Mouse (Mus musculus) lung, embryonic 15.5 days (tissue): ENCODE data around the gene Rpp14. TPM values are rescaled to one million over a fixed set of nuclear protein-coding genes. Genes with fewer than 3 reads are reported as not detected.

Experiments used
- ATAC-seq: fragments of 200-750 bp; cut with Nextera tagmentation; 2 replicates; pipeline ENCODE4 v1.8.0; 2017; ENCODE audit warnings: moderate number of reproducible peaks, borderline replicate concordance; ENCODE audit not compliant: low FRiP score, low TSS enrichment; ENCODE audit errors: extremely low read depth
- H3K27ac ChIP-seq: fragments of 300-500 bp; sonication (generic); 2 replicates; pipeline ENCODE4 v1.5.1; 2015; ENCODE audit warnings: moderate library complexity, mild to moderate bottlenecking, inconsistent platforms
- H3K27me3 ChIP-seq: fragments of 300-500 bp; sonication (generic); 2 replicates; pipeline ENCODE4 v1.6.1; 2015; ENCODE audit warnings: inconsistent platforms
- H3K36me3 ChIP-seq: fragments of 300-500 bp; sonication (generic); 2 replicates; pipeline ENCODE4 v1.6.1; 2015; ENCODE audit warnings: inconsistent platforms
- H3K4me1 ChIP-seq: fragments of 300-500 bp; sonication (generic); 2 replicates; pipeline ENCODE4 v1.6.1; 2015; ENCODE audit warnings: inconsistent platforms
- H3K4me2 ChIP-seq: fragments of 300-500 bp; sonication (generic); 2 replicates; pipeline ENCODE4 v1.6.1; 2015; ENCODE audit warnings: inconsistent platforms, mild to moderate bottlenecking, moderate library complexity
- H3K4me3 ChIP-seq: fragments of 300-500 bp; sonication (generic); 2 replicates; pipeline ENCODE4 v1.5.1; 2015; ENCODE audit warnings: mild to moderate bottlenecking, inconsistent platforms
- H3K9ac ChIP-seq: fragments of 300-500 bp; sonication (generic); 2 replicates; pipeline ENCODE4 v1.6.1; 2015; ENCODE audit warnings: inconsistent platforms
- H3K9me3 ChIP-seq: fragments of 300-500 bp; sonication (generic); 2 replicates; pipeline ENCODE4 v1.6.1; 2016; ENCODE audit warnings: inconsistent platforms
- WGBS: fragments of 180-500 bp; shearing (Covaris S2); methylation state at CpG from one replicate; pipeline ENCODE4 v1.1.7; 2015; 5-methylcytosine and 5-hydroxymethylcytosine counted together
- polyA plus RNA-seq: library from polyadenylated mRNA; unstranded; fragments of >200 nt; fragmentation: Nextera tagmentation; extraction: Ambion mirVana; gene quantifications from 2 replicates; pipeline ENCODE4 v1.2.1, GENCODE M21; 2015

Rpp14 gene
- polyA plus RNA-seq, result 44.8 and 50.6 TPM in 2 replicates

GRCm38 (mm10) chr14:8080165-8080679 lies at the start of gene Rpp14:
TSS of gene Rpp14 (plus strand) at chr14:8080367.
- WGBS, result under 1% methylated on average over 47 of the region's 47 CpGs
- Histone ChIP-seq H3K9me3 (no peaks in the 10 kb centered on the region), H3K36me3 (peaks cover 17% of the 10 kb centered on the region), H3K27me3 (no peaks in the 10 kb centered on the region), H3K4me2 (peak within 1 kb of the TSS; percentile 77), H3K27ac (peak within 1 kb of the TSS; percentile 98), H3K4me1 (peaks cover 14% of the 10 kb centered on the region), H3K9ac (peak within 1 kb of the TSS; percentile 71), H3K4me3 (peak within 1 kb of the TSS; percentile 70)
- ATAC-seq, result peak; percentile 95

- no peak for ATAC-seq
- no peak overlapping the region for H3K9ac ChIP-seq
- no peak overlapping the region for H3K4me3 ChIP-seq
- H3K4me1 ChIP-seq, result no peaks in the 10 kb centered on the region
- H3K36me3 ChIP-seq, result no peaks in the 10 kb centered on the region
- WGBS, result 50% methylated on average over 4 of the region's 4 CpGs
- H3K9me3 ChIP-seq, result no peaks in the 10 kb centered on the region
- H3K4me2 ChIP-seq, result no peak overlapping the region
- H3K27me3 ChIP-seq, result no peaks in the 10 kb centered on the region
- no peak overlapping the region for H3K27ac ChIP-seq
These were observed 49.6 kb upstream of the Rpp14 start for GRCm38 (mm10) chr14:8030535-8030934.

GRCm38 (mm10) chr14:8032087-8032944 lies 47.9 kb upstream of the Rpp14 start:
- no peak overlapping the region for H3K27ac ChIP-seq
- no peak for ATAC-seq
- H3K9me3 ChIP-seq, result no peaks in the 10 kb centered on the region
- H3K4me1 ChIP-seq, result no peaks in the 10 kb centered on the region
- H3K27me3 ChIP-seq, result no peaks in the 10 kb centered on the region
- no peak overlapping the region for H3K4me2 ChIP-seq
- WGBS, result 67% methylated on average over 13 of the region's 13 CpGs
- no peaks in the 10 kb centered on the region for H3K36me3 ChIP-seq
- no peak overlapping the region for H3K4me3 ChIP-seq
- no peak overlapping the region for H3K9ac ChIP-seq

GRCm38 (mm10) chr14:8034561-8034960 lies 45.6 kb upstream of the Rpp14 start:
- H3K4me2 ChIP-seq, result no peak overlapping the region
- ATAC-seq, result no peak
- no peak overlapping the region for H3K4me3 ChIP-seq
- no peaks in the 10 kb centered on the region for H3K36me3 ChIP-seq
- H3K27me3 ChIP-seq, result no peaks in the 10 kb centered on the region
- no peak overlapping the region for H3K9ac ChIP-seq
- H3K4me1 ChIP-seq, result no peaks in the 10 kb centered on the region
- 53% methylated on average over 5 of the region's 5 CpGs for WGBS
- H3K9me3 ChIP-seq, result no peaks in the 10 kb centered on the region
- H3K27ac ChIP-seq, result no peak overlapping the region

GRCm38 (mm10) chr14:8035951-8036350 lies 44.2 kb upstream of the Rpp14 start:
- 66% methylated on average over 6 of the region's 6 CpGs for WGBS
- Histone ChIP-seq H3K27ac (no peak overlapping the region), H3K4me3 (no peak overlapping the region), H3K4me1 (no peaks in the 10 kb centered on the region), H3K27me3 (no peaks in the 10 kb centered on the region), H3K9ac (no peak overlapping the region), H3K36me3 (no peaks in the 10 kb centered on the region), H3K4me2 (no peak overlapping the region), H3K9me3 (no peaks in the 10 kb centered on the region)
- no peak for ATAC-seq

- Histone ChIP-seq H3K9ac (no peak overlapping the region), H3K27ac (no peak overlapping the region), H3K4me2 (no peak overlapping the region), H3K27me3 (no peaks in the 10 kb centered on the region), H3K9me3 (no peaks in the 10 kb centered on the region), H3K36me3 (no peaks in the 10 kb centered on the region), H3K4me3 (no peak overlapping the region), H3K4me1 (no peaks in the 10 kb centered on the region)
- ATAC-seq, result no peak
- 75% methylated on average over 5 of the region's 5 CpGs for WGBS
These were observed 43.8 kb upstream of the Rpp14 start for GRCm38 (mm10) chr14:8036406-8036805.

DNA sequence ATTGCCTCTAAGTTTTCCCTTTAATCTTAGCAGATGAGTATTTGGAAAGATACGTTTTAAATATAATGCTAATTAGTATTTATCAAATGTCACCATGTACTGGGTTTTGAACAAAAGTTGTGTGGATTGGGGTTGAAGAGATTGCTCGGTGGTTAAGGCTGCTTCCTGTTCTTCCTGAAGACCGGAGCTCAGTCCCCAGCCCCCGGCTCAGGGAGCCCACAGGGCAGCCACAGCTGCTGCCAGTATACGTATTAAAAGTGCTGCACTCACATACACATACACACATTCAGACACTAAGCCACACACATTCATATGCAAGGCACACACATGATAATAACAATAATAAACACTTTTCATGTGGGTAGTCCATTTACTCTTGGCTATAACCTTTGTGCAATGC lies 42.0 kb upstream of the Rpp14 start:
- WGBS, result 61% methylated on average over 5 of the region's 5 CpGs

GRCm38 (mm10) chr14:8038791-8039448 lies 41.2 kb upstream of the Rpp14 start:
- Histone ChIP-seq H3K9ac (no peak overlapping the region), H3K27me3 (no peaks in the 10 kb centered on the region), H3K4me3 (no peak overlapping the region), H3K36me3 (no peaks in the 10 kb centered on the region), H3K27ac (0 out of 2 replicates have a peak overlapping the region, but pooled peaks have one; percentile 31), H3K4me2 (no peak overlapping the region), H3K9me3 (no peaks in the 10 kb centered on the region), H3K4me1 (no peaks in the 10 kb centered on the region)
- peak; percentile 87; the same call in 1 of the 2 replicates for ATAC-seq
- WGBS, result 64% methylated on average over 7 of the region's 7 CpGs

More for the DNA sequence above, 42.0 kb upstream of the Rpp14 start:
- no peaks in the 10 kb centered on the region for H3K4me1 ChIP-seq
- H3K36me3 ChIP-seq, result no peaks in the 10 kb centered on the region
- H3K9me3 ChIP-seq, result no peaks in the 10 kb centered on the region
- H3K4me3 ChIP-seq, result no peak overlapping the region
- no peak overlapping the region for H3K27ac ChIP-seq
- no peaks in the 10 kb centered on the region for H3K27me3 ChIP-seq
- no peak overlapping the region for H3K9ac ChIP-seq
- H3K4me2 ChIP-seq, result no peak overlapping the region
- ATAC-seq, result no peak

DNA sequence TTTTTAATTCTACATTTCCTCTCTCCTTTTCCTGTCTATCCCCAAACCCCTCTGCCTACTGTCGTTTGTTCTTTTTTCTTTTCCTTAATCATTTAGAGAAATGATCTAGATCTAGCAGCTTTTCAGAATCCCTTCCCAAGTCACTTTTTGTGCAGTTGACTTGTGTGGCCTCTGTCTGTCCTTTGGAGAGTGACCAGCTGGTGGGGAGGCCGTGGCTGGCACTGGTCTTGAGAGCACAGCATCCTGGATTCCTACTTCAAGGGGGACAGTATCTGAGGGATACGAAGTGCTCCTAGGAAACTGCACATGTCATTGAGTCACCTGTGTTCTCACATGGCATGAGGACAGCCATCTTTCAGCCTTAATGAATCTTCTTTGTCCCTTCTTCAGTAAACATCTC lies 40.0 kb upstream of the Rpp14 start:
- no peaks in the 10 kb centered on the region for H3K36me3 ChIP-seq
- no peak overlapping the region for H3K27ac ChIP-seq
- H3K27me3 ChIP-seq, result no peaks in the 10 kb centered on the region
- 68% methylated on average over 3 of the region's 3 CpGs for WGBS
- H3K9ac ChIP-seq, result no peak overlapping the region
- H3K4me3 ChIP-seq, result no peak overlapping the region
- no peak overlapping the region for H3K4me2 ChIP-seq
- no peaks in the 10 kb centered on the region for H3K9me3 ChIP-seq
- no peaks in the 10 kb centered on the region for H3K4me1 ChIP-seq
- ATAC-seq, result no peak

- 84% methylated on average over 12 of the region's 12 CpGs for WGBS
- no peak for ATAC-seq
These were observed 39.1 kb upstream of the Rpp14 start for GRCm38 (mm10) chr14:8040911-8041678.

DNA sequence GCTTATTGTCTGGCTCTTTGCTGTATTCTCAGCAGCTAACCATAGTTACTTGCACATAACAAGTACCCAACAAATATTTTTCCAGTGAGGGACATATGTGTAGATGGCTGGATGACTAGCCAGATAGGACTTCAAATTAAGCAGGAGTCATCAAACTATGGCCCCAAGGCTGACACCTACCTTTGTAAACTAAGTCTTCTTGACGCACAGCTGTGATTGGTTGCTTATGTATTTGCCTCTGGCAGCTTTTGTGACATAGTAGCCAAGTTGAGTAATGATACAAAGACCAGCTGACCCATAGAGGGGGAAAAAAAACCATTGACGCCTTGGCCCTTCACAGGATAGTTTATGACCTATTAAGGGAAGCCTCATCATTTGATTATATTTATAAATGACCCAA lies 38.0 kb upstream of the Rpp14 start:
- WGBS, result 80% methylated on average over 2 of the region's 2 CpGs
- Histone ChIP-seq H3K4me2 (no peak overlapping the region), H3K27ac (no peak overlapping the region), H3K4me1 (no peaks in the 10 kb centered on the region), H3K36me3 (no peaks in the 10 kb centered on the region), H3K4me3 (no peak overlapping the region), H3K27me3 (no peaks in the 10 kb centered on the region), H3K9ac (no peak overlapping the region), H3K9me3 (no peaks in the 10 kb centered on the region)
- no peak for ATAC-seq

More at GRCm38 (mm10) chr14:8040911-8041678, 39.1 kb upstream of the Rpp14 start:
- Histone ChIP-seq H3K9ac (no peak overlapping the region), H3K4me3 (no peak overlapping the region), H3K4me1 (no peaks in the 10 kb centered on the region), H3K36me3 (no peaks in the 10 kb centered on the region), H3K4me2 (no peak overlapping the region), H3K27ac (no peak overlapping the region), H3K9me3 (no peaks in the 10 kb centered on the region), H3K27me3 (no peaks in the 10 kb centered on the region)
